Mouse (Mus musculus): ENCODE measurements around the gene Psmc6.

Psmc6 gene
- long read RNA-seq, experiment 1, transcript Psmc6-201 (14 exons, 2,234 nt): major isoform, 165 of 174 reads
- long read RNA-seq, experiment 1, partial matches to known transcripts: 2 of 174 reads
- long read RNA-seq, experiment 1, other reads (novel, unspliced or antisense): 7 of 174 reads
- long read RNA-seq, experiment 2, transcript Psmc6-201 (14 exons, 2,234 nt): major isoform, 128 of 147 reads
- long read RNA-seq, experiment 2, partial matches to known transcripts: 4 of 147 reads
- long read RNA-seq, experiment 2, other reads (novel, unspliced or antisense): 15 of 147 reads

- intact Hi-C loops (cut with DNase I): no loop called here
These were observed at the start of gene Psmc6 for GRCm38 (mm10) chr14:45329589-45330181. Psmc6 (plus strand) TSS chr14:45329788.

GRCm38 (mm10) chr14:45282066-45282465, 47.5 kb upstream of the Psmc6 start:
- intact Hi-C loops (cut with DNase I): no loop called here

GRCm38 (mm10) chr14:45291608-45292007, 38.0 kb upstream of the Psmc6 start:
- intact Hi-C loops (cut with DNase I): no loop called here

- intact Hi-C loops (cut with DNase I): no loop called here
These were observed 25.6 kb upstream of the Psmc6 start for GRCm38 (mm10) chr14:45303939-45304338.

GRCm38 (mm10) chr14:45304389-45304788, 25.2 kb upstream of the Psmc6 start:
- intact Hi-C loops (cut with DNase I): no loop called here

GRCm38 (mm10) chr14:45305852-45306251, 23.7 kb upstream of the Psmc6 start:
- intact Hi-C loops (cut with DNase I): no loop called here

GRCm38 (mm10) chr14:45307630-45308328, 21.8 kb upstream of the Psmc6 start:
- intact Hi-C loops (cut with DNase I): no loop called here

GRCm38 (mm10) chr14:45309646-45310045, 19.9 kb upstream of the Psmc6 start:
- intact Hi-C loops (cut with DNase I): loop anchor here (10.0 kb wide), 1 partner anchor 95 kb away; the partner anchor contains the start of gene Gpr137c

- intact Hi-C loops (cut with DNase I): loop anchor here (10.0 kb wide), 1 partner anchor 95 kb away; the partner anchor contains the start of gene Gpr137c
These were observed 19.5 kb upstream of the Psmc6 start for GRCm38 (mm10) chr14:45310101-45310500.

- intact Hi-C loops (cut with DNase I): loop anchor here (10.0 kb wide), 1 partner anchor 102 kb away; the partner anchor contains the start of gene Gpr137c
These were observed 12.7 kb upstream of the Psmc6 start for GRCm38 (mm10) chr14:45316927-45317326.

GRCm38 (mm10) chr14:45317921-45318411, 11.6 kb upstream of the Psmc6 start:
- intact Hi-C loops (cut with DNase I): loop anchor here (10.0 kb wide), 1 partner anchor 103 kb away; the partner anchor contains the start of gene Gpr137c

- intact Hi-C loops (cut with DNase I): loop anchor here (10.0 kb wide), 1 partner anchor 104 kb away; the partner anchor contains the start of gene Gpr137c
These were observed 11.0 kb upstream of the Psmc6 start, which contains the start of gene Ero1l for GRCm38 (mm10) chr14:45318426-45319236. Ero1l (minus strand) TSS chr14:45318771.

- intact Hi-C loops (cut with DNase I): loop anchor here (10.0 kb wide), 1 partner anchor 104 kb away; the partner anchor contains the start of gene Gpr137c
These were observed 10.4 kb upstream of the Psmc6 start for GRCm38 (mm10) chr14:45319237-45319610.

GRCm38 (mm10) chr14:45320111-45320510, 9.5 kb upstream of the Psmc6 start:
- intact Hi-C loops (cut with DNase I): no loop called here

- intact Hi-C loops (cut with DNase I): no loop called here
These were observed 8.5 kb upstream of the Psmc6 start for GRCm38 (mm10) chr14:45321067-45321466.

- intact Hi-C loops (cut with DNase I): no loop called here
These were observed 8.0 kb upstream of the Psmc6 start for GRCm38 (mm10) chr14:45321622-45322021.

- intact Hi-C loops (cut with DNase I): no loop called here
These were observed 7.1 kb upstream of the Psmc6 start for GRCm38 (mm10) chr14:45322450-45322849.

- intact Hi-C loops (cut with DNase I): no loop called here
These were observed 6.3 kb upstream of the Psmc6 start for GRCm38 (mm10) chr14:45323320-45323719.

- intact Hi-C loops (cut with DNase I): no loop called here
These were observed 4.1 kb upstream of the Psmc6 start for GRCm38 (mm10) chr14:45325471-45325870.

- intact Hi-C loops (cut with DNase I): no loop called here
These were observed 1.4 kb upstream of the Psmc6 start for GRCm38 (mm10) chr14:45328072-45328713.

Data from adrenal gland (tissue).